Mouse (Mus musculus): ENCODE results near the gene Rdh12. TPM values are rescaled to one million over a fixed set of nuclear protein-coding genes. Genes with fewer than 3 reads are reported as not detected.

The Rdh12 gene
- 1.4 and 2.0 TPM in 2 replicates for polyA plus RNA-seq (2021; fragmentation: Nextera tagmentation)
- long read RNA-seq, experiment 1, transcript Rdh12-201 (7 exons, 1,678 nt): major isoform, 11 of 12 reads
- long read RNA-seq, experiment 1, partial matches to known transcripts: 1 of 12 reads
- long read RNA-seq, experiment 1, other reads (novel, unspliced or antisense): 0 of 12 reads
- long read RNA-seq, experiment 2, partial matches to known transcripts: 0 of 3 reads
- long read RNA-seq, experiment 2, other reads (novel, unspliced or antisense): 1 of 3 reads

GRCm38 (mm10) chr12:79208703-79209464, at the start of gene Rdh12:
TSS of gene Rdh12 (plus strand) at chr12:79208914.

DNA sequence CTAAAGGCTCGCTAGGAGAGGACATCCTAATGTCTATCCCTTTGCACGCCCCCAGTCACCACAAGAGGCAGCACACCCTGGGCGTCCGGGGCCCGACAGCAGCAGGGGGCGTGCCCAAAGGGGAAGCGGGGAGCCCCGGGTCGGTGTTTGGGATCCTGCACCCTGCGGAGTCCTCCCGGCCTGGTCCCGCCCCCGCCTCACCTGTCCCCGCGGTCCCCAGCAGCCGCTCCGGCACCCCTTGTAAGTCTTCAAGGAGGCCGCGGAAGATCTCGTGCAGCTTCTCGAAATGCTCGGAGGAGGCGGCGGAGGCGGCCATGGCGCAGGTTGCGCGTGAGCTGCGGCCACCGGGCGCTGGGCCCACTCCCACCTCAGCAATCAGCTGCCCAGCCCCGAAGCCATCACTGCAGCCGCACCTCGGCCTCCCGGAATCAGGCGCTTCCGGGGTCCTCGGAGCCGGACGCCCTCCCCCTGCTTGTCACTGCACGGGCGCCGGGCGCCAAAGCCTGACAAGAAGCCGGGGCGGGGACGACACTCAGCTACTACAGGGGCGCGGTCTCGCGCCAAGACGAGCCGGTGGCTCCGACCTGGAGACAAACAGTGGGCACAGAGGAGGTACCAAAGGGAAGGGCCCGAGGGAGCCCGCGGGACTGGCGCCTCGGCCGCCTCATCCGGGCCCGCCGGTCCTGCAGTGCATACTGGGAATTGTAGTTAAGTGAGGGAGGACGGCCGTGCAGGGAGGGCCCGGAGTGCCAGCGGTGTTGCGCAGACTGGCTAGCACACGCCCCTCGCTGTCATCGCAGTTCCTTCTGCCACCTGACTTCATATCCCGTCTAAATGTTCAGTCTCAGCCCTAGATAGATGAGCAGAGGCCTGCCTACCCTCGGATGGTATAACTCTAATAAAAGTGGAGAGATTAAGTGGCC, 36.4 kb upstream of the Rdh12 start, which contains the start of gene Vti1b:
Gene Vti1b (minus strand): TSS at position 649 of the 923 bp plus-strand sequence.

GRCm38 (mm10) chr12:79192193-79192592, 16.5 kb upstream of the Rdh12 start, which contains the start of gene Rdh11:
TSS of gene Rdh11 (minus strand) at chr12:79192293.

Other genes starting within 250 kb of the Rdh12 start
- gene Tmem229b, start 201.3 kb upstream of the Rdh12 start, polyA plus RNA-seq (2021; fragmentation: Nextera tagmentation): 7.7 and 12.6 TPM in 2 replicates
- 3.0 and 4.2 TPM in 2 replicates for gene Plekhh1, start 179.8 kb upstream of the Rdh12 start, polyA plus RNA-seq (2021; fragmentation: Nextera tagmentation)
- gene Pigh, start 119.3 kb upstream of the Rdh12 start, polyA plus RNA-seq (2021; fragmentation: Nextera tagmentation): 8.1 and 10.5 TPM in 2 replicates
- 3.7 and 5.1 TPM in 2 replicates for gene Arg2, start 78.1 kb upstream of the Rdh12 start, polyA plus RNA-seq (2021; fragmentation: Nextera tagmentation)
- gene Vti1b, start 36.2 kb upstream of the Rdh12 start, polyA plus RNA-seq (2021; fragmentation: Nextera tagmentation): 402 and 436 TPM in 2 replicates
- gene Rdh11, start 16.6 kb upstream of the Rdh12 start, polyA plus RNA-seq (2021; fragmentation: Nextera tagmentation): 8.7 and 11.5 TPM in 2 replicates
- 3.0 and 3.4 TPM in 2 replicates for gene Zfyve26, start 87.4 kb downstream of the Rdh12 start, polyA plus RNA-seq (2021; fragmentation: Nextera tagmentation)
- 0.21 and 0.24 TPM in 2 replicates for gene Rad51b, start 88.4 kb downstream of the Rdh12 start, polyA plus RNA-seq (2021; fragmentation: Nextera tagmentation)

Data from left cerebral cortex, adult 6 months (tissue).